Mouse (Mus musculus): ENCODE results near the gene Tnrc6b. TPM values are rescaled to one million over a fixed set of nuclear protein-coding genes. Genes with fewer than 3 reads are reported as not detected.

Tnrc6b gene
- total RNA-seq, 1 experiment: 37.0 TPM

DNA sequence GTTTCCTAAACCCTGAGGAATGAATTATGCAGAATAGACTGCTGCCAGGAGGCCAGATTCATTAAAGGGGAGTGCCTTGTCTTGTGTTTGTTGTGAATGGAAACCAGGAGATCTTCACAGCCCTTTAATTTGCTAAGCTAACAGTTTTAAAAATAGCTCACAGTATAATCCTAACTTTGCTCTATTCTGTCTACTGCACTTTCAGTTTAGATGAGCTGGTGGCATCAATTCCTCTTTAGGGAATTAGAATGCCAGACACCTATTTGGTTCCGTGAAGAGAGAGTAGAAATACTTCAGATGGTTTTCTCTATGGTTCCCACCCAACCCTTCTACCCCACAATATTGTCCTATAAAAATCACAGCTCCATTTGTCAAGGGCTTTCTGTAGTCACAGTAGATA lies 74.6 kb downstream of the Tnrc6b start:
- Histone ChIP-seq H3K9ac (ENCODE audit: insufficient read depth, low read depth, low read length, poor library complexity, severe bottlenecking) (no peak overlapping the region), H3K27ac (ENCODE audit: insufficient read depth, low read depth, low read length, poor library complexity, severe bottlenecking) (no peak overlapping the region)
- in situ Hi-C loops (cut with MboI; ENCODE audit: low sequenced_read_pairs in 2 of 2, unreplicated experiment in 2 of 2): no loop called here

DNA sequence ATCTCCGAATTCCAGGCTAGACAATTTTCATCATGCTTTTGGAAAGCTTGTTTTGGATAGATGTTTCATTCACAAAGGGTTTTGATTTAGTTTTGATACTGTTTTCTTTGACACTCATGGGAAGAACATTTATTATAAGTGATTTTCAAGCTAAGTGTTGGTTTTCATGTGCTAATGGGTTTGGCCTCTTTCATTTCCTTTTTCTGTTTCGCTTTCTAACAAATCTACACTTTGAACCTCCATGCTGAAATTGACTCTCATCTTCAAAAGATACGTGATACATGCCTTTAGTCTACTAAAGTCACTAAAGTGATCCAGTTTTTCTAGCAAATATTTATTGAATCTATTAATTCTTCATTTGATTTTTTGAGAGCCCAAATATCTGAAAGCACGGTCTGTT lies 76.6 kb downstream of the Tnrc6b start:
- 0 out of 4 replicates have a peak, but pooled peaks cover 0 to 2% of the 10 kb centered on the region in 2 experiments for H3K4me1 ChIP-seq (ENCODE audit: control insufficient read depth in 2 of 2, insufficient read depth in 2 of 2, low read length in 2 of 2, poor library complexity in 1 of 2)
- no peak for DNase-seq (ENCODE audit: low read depth, low spot score)
- H3K36me3 ChIP-seq (ENCODE audit: control insufficient read depth, insufficient read depth, low read length, poor library complexity, severe bottlenecking): no peaks in the 10 kb centered on the region
- H3K4me3 ChIP-seq (ENCODE audit: insufficient read depth in 1 of 2, low read depth in 1 of 2, low read length in 2 of 2, poor library complexity in 1 of 2, severe bottlenecking in 1 of 2): no peak overlapping the region
- no peak overlapping the region for H3K27ac ChIP-seq (ENCODE audit: insufficient read depth, low read depth, low read length, poor library complexity, severe bottlenecking)
- in situ Hi-C loops (cut with MboI; ENCODE audit: low sequenced_read_pairs in 2 of 2, unreplicated experiment in 2 of 2): no loop called here
- H3K9me3 ChIP-seq (ENCODE audit: control insufficient read depth, insufficient read depth, low read depth, low read length): no peaks in the 10 kb centered on the region
- H3K9ac ChIP-seq (ENCODE audit: insufficient read depth, low read depth, low read length, poor library complexity, severe bottlenecking): no peak overlapping the region
- TF ChIP-seq MAFK (IDR thresholded peaks at IDR 0.05; ENCODE audit: insufficient read depth, low read depth, low read length) (no peak), ZC3H11A (IDR thresholded peaks at IDR 0.05; ENCODE audit: borderline replicate concordance, low read depth, low read length) (no peak), HCFC1 (IDR thresholded peaks at IDR 0.05; ENCODE audit: borderline replicate concordance, insufficient read depth, low read length) (no peak), ZNF384 (IDR thresholded peaks at IDR 0.05; ENCODE audit: low read depth, low read length) (no peak), CHD2 (IDR thresholded peaks at IDR 0.05; ENCODE audit: low read depth, low read length) (no peak)

More for the DNA sequence above, 74.6 kb downstream of the Tnrc6b start:
- H3K4me1 ChIP-seq (ENCODE audit: control insufficient read depth in 2 of 2, insufficient read depth in 2 of 2, low read length in 2 of 2, poor library complexity in 1 of 2): 0 out of 4 replicates have a peak, but pooled peaks cover 0 to 2% of the 10 kb centered on the region in 2 experiments
- no peaks in the 10 kb centered on the region for H3K36me3 ChIP-seq (ENCODE audit: control insufficient read depth, insufficient read depth, low read length, poor library complexity, severe bottlenecking)
- no peak for DNase-seq (ENCODE audit: low read depth, low spot score)
- no peaks in the 10 kb centered on the region for H3K9me3 ChIP-seq (ENCODE audit: control insufficient read depth, insufficient read depth, low read depth, low read length)
- TF ChIP-seq ZC3H11A (IDR thresholded peaks at IDR 0.05; ENCODE audit: borderline replicate concordance, low read depth, low read length) (no peak), HCFC1 (IDR thresholded peaks at IDR 0.05; ENCODE audit: borderline replicate concordance, insufficient read depth, low read length) (no peak), ZNF384 (IDR thresholded peaks at IDR 0.05; ENCODE audit: low read depth, low read length) (no peak), MAFK (IDR thresholded peaks at IDR 0.05; ENCODE audit: insufficient read depth, low read depth, low read length) (no peak), CHD2 (IDR thresholded peaks at IDR 0.05; ENCODE audit: low read depth, low read length) (no peak)
- no peak overlapping the region for H3K4me3 ChIP-seq (ENCODE audit: insufficient read depth in 1 of 2, low read depth in 1 of 2, low read length in 2 of 2, poor library complexity in 1 of 2, severe bottlenecking in 1 of 2)

DNA sequence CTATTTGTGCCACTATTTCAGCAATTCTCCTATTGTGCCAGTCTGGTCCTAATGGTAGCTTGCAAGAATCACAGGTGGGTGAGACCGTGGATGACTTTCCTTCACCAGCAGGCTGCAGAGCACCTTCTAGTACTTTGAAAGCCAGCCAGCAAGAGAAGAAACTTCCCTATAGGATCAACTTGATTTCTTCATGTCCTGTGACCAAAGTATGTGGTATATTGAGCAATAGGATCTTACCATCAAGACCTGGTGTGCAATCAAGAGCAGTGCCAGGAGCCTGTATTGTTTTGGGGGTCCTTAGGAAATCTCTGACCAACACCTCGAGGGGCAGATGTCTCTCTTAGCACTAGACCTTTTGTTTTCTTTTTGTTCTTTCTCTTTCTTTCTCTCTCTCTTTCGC lies 81.4 kb downstream of the Tnrc6b start:
- H3K9ac ChIP-seq (ENCODE audit: insufficient read depth, low read depth, low read length, poor library complexity, severe bottlenecking): no peak overlapping the region
- in situ Hi-C loops (cut with MboI; ENCODE audit: low sequenced_read_pairs in 2 of 2, unreplicated experiment in 2 of 2): no loop called here

DNA sequence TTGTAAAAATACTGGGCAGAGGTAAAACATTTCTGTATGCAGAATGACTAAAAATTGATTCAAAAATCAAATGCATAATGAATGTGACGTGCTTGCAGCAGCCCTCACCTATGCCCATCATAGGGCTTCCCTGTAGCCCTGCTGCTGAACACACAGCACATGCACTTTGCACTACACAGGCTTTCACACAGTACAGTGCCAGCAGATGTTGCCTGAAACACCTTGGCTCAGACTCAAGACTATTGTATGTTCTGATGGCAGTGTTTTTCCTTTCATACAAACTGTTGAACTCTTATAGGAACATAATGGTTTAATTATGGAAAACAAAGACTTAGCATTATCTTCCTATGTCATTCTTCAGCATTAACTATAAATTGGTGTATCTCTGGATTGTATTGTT lies 84.0 kb downstream of the Tnrc6b start:
- Histone ChIP-seq H3K4me3 (ENCODE audit: insufficient read depth in 1 of 2, low read depth in 1 of 2, low read length in 2 of 2, poor library complexity in 1 of 2, severe bottlenecking in 1 of 2) (no peak overlapping the region), H3K36me3 (ENCODE audit: control insufficient read depth, insufficient read depth, low read length, poor library complexity, severe bottlenecking) (no peaks in the 10 kb centered on the region), H3K27ac (ENCODE audit: insufficient read depth, low read depth, low read length, poor library complexity, severe bottlenecking) (no peak overlapping the region), H3K9ac (ENCODE audit: insufficient read depth, low read depth, low read length, poor library complexity, severe bottlenecking) (no peak overlapping the region), H3K4me1 (ENCODE audit: control insufficient read depth in 2 of 2, insufficient read depth in 2 of 2, low read length in 2 of 2, poor library complexity in 1 of 2) (peaks cover 0 to 2% of the 10 kb centered on the region in 2 experiments; a peak in 2 of 4 replicates), H3K9me3 (ENCODE audit: control insufficient read depth, insufficient read depth, low read depth, low read length) (no peaks in the 10 kb centered on the region)
- no peak for TF ChIP-seq ZNF384 (IDR thresholded peaks at IDR 0.05; ENCODE audit: low read depth, low read length)
- no peak for TF ChIP-seq ZC3H11A (IDR thresholded peaks at IDR 0.05; ENCODE audit: borderline replicate concordance, low read depth, low read length)
- TF ChIP-seq MAFK (IDR thresholded peaks at IDR 0.05; ENCODE audit: insufficient read depth, low read depth, low read length): no peak
- TF ChIP-seq HCFC1 (IDR thresholded peaks at IDR 0.05; ENCODE audit: borderline replicate concordance, insufficient read depth, low read length): no peak
- no peak for TF ChIP-seq CHD2 (IDR thresholded peaks at IDR 0.05; ENCODE audit: low read depth, low read length)
- no peak for DNase-seq (ENCODE audit: low read depth, low spot score)
- in situ Hi-C loops (cut with MboI; ENCODE audit: low sequenced_read_pairs in 2 of 2, unreplicated experiment in 2 of 2): no loop called here

More for the DNA sequence above, 81.4 kb downstream of the Tnrc6b start:
- DNase-seq (ENCODE audit: low read depth, low spot score): no peak
- no peaks in the 10 kb centered on the region for H3K36me3 ChIP-seq (ENCODE audit: control insufficient read depth, insufficient read depth, low read length, poor library complexity, severe bottlenecking)
- peaks cover 0 to 2% of the 10 kb centered on the region in 2 experiments; a peak in 1 of 4 replicates for H3K4me1 ChIP-seq (ENCODE audit: control insufficient read depth in 2 of 2, insufficient read depth in 2 of 2, low read length in 2 of 2, poor library complexity in 1 of 2)
- H3K4me3 ChIP-seq (ENCODE audit: insufficient read depth in 1 of 2, low read depth in 1 of 2, low read length in 2 of 2, poor library complexity in 1 of 2, severe bottlenecking in 1 of 2): no peak overlapping the region
- TF ChIP-seq ZC3H11A (IDR thresholded peaks at IDR 0.05; ENCODE audit: borderline replicate concordance, low read depth, low read length): no peak
- no peak for TF ChIP-seq HCFC1 (IDR thresholded peaks at IDR 0.05; ENCODE audit: borderline replicate concordance, insufficient read depth, low read length)
- no peak for TF ChIP-seq MAFK (IDR thresholded peaks at IDR 0.05; ENCODE audit: insufficient read depth, low read depth, low read length)
- TF ChIP-seq CHD2 (IDR thresholded peaks at IDR 0.05; ENCODE audit: low read depth, low read length): no peak
- no peak for TF ChIP-seq ZNF384 (IDR thresholded peaks at IDR 0.05; ENCODE audit: low read depth, low read length)
- no peaks in the 10 kb centered on the region for H3K9me3 ChIP-seq (ENCODE audit: control insufficient read depth, insufficient read depth, low read depth, low read length)
- no peak overlapping the region for H3K27ac ChIP-seq (ENCODE audit: insufficient read depth, low read depth, low read length, poor library complexity, severe bottlenecking)

All from ES-E14 (cell line).